Mouse (Mus musculus): Measurements from ENCODE around the gene Rsph6a.

The Rsph6a gene

GRCm38 (mm10) chr7:19083096-19083495, 28.6 kb downstream of the Rsph6a start:
- no peak for DNase-seq

DNA sequence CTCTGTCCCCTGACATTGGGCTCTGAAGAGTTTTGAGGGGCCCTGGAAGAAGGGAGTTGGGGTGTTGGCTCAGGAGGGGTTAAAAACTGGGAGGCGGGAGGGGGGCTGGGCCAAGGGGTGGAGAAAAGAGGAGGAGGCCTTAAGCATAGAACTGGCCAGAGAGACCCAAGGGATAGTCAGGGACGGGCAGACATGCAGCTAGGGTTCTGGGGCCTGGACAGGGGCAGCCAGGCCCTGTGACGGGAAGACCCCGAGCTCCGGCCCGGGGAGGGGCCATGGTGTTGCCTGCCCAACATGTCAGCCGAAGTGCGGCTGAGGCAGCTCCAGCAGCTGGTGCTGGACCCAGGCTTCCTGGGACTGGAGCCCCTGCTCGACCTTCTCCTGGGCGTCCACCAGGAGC, 29.2 kb downstream of the Rsph6a start, which contains the start of gene Dmpk:
Gene Dmpk (plus strand): TSS at position 149 of the 400 bp plus-strand sequence.
- DNase-seq = no peak

DNA sequence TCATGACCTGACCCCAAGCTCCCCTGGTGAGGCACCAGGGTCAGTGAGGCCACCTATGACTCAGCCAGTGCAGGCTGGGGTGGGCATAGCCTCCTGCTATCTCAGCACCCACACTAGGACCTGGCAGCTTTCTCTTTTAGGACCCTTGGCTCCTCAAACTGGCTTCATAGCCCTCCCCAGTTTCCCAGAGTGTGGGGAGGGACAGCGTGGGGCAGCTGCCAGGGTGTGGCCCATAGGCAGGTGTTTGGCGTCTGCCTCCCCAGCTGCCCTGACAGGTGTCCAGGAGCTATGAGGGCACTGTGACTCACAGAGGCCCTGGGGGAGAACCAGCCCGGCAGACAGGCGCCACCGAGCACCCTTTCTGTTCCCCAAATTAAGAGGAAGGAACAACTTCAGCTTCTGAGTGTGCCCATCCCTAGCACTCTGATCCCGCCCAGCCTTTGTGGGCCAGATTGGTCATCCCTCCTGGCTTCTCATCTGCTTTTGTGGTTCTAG, 29.8 kb downstream of the Rsph6a start:
- DNase-seq = no peak

DNA sequence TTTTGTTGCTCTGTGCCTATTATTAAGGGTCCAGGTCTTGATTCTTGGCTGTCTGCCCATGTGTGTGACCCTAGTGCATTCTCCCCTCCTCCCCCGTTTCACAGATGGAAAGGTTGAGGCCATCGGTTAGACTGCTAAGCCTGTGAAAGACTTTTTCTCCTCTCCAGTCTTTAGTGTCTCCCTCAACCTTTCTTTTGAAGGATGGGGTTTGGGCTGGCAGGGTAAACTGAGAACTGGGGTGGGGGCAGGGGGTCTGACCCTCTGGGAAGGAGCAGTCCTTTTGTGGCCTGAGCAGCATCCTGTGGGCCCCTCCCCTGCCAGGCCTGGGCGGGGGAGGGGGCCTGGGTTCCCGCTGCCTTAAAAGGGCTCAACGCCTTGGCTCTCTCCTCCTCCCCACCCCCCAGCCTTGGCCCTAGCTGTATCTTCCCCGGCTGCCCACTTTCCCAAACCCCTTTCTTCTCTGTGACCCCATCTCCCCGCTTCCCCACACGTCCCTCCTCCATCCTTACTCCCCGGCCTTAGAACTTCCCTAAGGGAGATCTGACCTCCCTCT, 30.5 kb downstream of the Rsph6a start:
- no peak for DNase-seq

- DNase-seq = no peak
Measured at GRCm38 (mm10) chr7:19085495-19085894, 31.0 kb downstream of the Rsph6a start.

GRCm38 (mm10) chr7:19086042-19086441, 31.6 kb downstream of the Rsph6a start:
- DNase-seq = no peak

- no peak for DNase-seq
Measured at GRCm38 (mm10) chr7:19086760-19087159, 32.3 kb downstream of the Rsph6a start.

- DNase-seq = peak; percentile 62 to 74
Measured at GRCm38 (mm10) chr7:19088813-19089212, 34.3 kb downstream of the Rsph6a start.

DNA sequence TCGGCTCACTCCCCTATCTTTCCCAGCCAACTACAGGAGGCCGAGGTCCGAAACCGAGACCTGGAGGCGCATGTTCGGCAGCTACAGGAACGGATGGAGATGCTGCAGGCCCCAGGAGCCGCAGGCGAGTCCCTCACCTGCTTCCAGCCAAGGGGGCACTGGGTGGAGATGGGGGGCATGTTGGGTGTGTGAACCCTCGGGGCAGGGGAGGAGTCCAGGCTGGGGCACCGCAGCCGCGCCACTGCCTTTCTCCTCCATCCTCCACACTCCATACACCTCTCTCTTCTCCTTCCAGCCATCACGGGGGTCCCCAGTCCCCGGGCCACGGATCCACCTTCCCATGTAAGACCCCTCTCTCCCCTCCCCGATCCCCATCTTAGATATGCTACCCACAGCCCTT, 37.4 kb downstream of the Rsph6a start:
- no peak for DNase-seq

DNA sequence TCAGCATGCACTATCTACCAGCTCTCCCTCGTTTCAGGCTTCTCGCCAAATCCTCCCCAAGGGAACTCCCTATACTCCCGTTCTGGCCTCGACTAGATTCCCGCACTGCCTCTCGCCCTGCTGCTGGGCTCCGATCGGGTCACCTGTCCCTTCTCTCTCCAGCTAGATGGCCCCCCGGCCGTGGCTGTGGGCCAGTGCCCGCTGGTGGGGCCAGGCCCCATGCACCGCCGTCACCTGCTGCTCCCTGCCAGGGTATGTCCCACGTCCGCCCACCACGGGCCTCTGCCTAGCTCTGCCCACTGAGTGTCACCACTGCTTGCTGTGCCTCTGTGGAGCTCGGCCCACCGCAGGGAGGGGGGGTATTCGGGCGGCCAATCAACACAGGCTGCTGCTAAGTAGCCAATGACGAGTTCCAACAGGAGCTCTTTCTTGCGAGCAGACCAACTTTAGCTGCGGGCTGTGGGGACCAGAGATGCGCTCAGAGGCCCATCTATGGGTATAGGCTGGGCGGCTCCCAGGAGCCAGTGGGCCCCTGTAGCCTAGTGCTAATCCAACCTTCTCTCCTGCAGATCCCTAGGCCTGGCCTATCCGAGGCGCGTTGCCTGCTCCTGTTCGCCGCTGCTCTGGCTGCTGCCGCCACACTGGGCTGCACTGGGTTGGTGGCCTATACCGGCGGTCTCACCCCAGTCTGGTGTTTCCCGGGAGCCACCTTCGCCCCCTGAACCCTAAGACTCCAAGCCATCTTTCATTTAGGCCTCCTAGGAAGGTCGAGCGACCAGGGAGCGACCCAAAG, 38.1 kb downstream of the Rsph6a start:
- peak; percentile 38 to 57 for DNase-seq

- peak; percentile 74 to 82 for DNase-seq
Measured at GRCm38 (mm10) chr7:19093174-19093521, 38.7 kb downstream of the Rsph6a start.

DNA sequence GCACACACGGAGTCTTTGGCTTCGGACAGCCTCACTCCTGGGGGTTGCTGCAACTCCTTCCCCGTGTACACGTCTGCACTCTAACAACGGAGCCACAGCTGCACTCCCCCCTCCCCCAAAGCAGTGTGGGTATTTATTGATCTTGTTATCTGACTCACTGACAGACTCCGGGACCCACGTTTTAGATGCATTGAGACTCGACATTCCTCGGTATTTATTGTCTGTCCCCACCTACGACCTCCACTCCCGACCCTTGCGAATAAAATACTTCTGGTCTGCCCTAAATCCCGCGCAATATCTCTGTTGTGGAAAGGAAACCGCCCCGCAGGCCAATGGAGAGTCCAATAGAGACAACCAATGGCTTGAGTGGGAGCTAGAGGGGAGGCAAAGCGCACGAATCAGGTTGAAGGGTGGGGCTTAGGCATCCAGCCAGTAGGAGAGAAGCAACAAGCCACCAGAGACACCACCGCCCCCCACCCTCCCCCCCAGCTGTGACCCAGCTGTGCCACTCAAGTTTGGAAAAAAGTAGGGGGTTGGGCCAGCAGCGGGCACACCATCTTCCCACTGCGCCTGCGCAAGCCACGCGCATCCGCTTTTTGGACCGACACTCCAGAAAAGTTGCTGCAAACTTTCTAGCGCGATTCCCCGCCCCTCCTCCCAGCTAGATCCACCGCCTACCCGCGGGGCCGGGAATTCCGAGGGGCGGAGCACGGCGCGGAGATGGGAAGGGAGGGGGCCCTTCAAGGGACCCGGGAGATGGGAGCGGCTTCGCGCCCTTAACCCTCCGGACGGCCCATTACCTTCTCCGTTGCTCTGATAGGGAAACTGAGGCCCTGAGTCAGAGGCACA, 39.3 kb downstream of the Rsph6a start:
- DNase-seq = peak; percentile 63 to 79

DNA sequence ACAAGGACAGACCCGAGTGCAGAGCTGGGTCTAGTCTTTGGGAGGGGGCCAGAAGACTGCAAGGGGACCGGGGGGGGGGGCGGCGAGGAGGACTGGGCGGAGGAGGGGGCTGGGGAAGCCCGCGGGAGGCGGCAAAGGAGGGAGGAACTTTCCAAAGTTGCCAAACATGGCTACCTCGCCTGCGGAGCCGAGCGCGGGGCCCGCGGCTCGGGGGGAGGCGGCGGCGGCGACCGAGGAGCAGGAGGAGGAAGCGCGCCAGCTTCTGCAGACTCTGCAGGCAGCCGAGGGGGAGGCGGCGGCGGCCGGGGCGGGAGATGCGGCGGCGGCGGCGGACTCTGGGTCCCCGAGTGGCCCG, 40.0 kb downstream of the Rsph6a start, which contains the start of gene Six5:
Gene Six5 (plus strand): TSS at position 124 of the 355 bp plus-strand sequence.
- no peak for DNase-seq

GRCm38 (mm10) chr7:19094826-19095750, 40.6 kb downstream of the Rsph6a start:
- peak; percentile 36 to 37 for DNase-seq

- peak in 1 of 2 experiments; percentile 43 for DNase-seq
Measured at GRCm38 (mm10) chr7:19095751-19096110, 41.2 kb downstream of the Rsph6a start.

GRCm38 (mm10) chr7:19096421-19096976, 42.0 kb downstream of the Rsph6a start:
- no peak for DNase-seq

- no peak for DNase-seq
Measured at GRCm38 (mm10) chr7:19097217-19097616, 42.7 kb downstream of the Rsph6a start.

DNA sequence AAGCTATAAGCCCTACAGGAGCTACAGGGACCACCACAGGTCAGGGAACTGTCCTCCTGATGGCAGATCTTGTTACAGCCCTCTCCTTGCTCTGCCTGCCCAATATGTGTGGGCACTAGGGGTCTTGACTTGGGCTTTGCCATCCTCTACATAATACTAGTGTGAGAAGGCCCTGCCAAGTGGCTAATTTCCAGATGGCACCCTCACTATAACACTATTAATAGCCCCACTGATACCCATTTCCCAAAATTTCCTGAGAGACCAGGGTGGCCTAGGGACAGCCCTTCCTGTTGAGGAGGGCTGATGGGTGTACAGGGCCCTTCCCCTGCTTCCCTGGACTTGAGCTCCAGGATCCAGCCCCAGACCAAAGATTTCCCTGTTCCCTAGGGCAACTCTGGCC, 43.4 kb downstream of the Rsph6a start:
- peak in 1 of 2 experiments; percentile 59 for DNase-seq

- DNase-seq = no peak
Measured at GRCm38 (mm10) chr7:19098811-19099210, 44.3 kb downstream of the Rsph6a start.

DNA sequence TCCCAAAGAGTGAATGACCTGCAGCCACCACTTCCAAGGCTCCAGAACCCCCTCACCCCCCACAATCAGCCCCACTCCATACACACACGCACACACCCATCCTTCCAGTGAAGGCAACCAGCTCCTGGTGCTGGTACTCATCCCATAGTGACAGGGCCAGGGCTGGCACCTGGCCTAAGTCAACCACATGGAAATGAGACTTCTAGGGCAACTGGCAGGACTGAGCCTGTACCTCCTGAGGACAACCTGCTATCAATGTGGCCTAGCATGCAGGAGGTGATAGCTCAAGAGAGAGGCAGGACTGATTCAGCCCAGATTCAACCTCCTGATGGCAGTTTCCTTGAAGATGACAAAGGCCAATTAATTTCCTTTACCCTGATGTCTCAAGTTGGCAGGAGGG, 45.8 kb downstream of the Rsph6a start:
- no peak for DNase-seq

- no peak for DNase-seq
Measured at GRCm38 (mm10) chr7:19103741-19104140, 49.3 kb downstream of the Rsph6a start.

DNA sequence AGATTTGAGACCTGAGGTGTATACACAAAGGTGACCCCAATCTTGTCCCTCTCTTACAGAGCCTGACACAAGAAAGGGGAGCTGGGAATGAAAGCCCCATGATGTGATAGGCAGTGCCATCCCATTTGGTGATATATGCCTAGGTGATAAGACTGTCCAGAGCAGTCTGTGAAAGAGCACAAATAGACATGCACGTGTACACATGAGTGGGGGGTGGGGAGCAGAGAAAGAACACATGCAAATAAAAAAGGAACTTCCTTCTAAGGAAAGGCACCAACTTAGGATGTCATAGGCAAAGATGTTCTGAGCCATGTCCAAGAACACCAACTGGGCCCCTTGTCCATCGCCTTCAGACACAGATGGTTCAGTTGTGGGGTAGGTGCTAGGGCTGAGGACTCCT, 50.0 kb downstream of the Rsph6a start:
- DNase-seq = no peak
